Mouse (Mus musculus): Measurements from ENCODE around the gene Vasn.

- TF ChIP-seq CTCF (IDR thresholded peaks at IDR 0.05; ENCODE audit: control insufficient read depth, insufficient read depth, low read length) (no peak), POLR2A (IDR thresholded peaks at IDR 0.05; ENCODE audit: borderline replicate concordance, control insufficient read depth, low read depth, low read length) (no peak)
Observed at GRCm38 (mm10) chr16:4598891-4599543, 40.7 kb upstream of the Vasn start.

Measured in bone marrow, adult 2 months (tissue).